Mouse (Mus musculus): ENCODE measurements around the gene Alx3.

DNA sequence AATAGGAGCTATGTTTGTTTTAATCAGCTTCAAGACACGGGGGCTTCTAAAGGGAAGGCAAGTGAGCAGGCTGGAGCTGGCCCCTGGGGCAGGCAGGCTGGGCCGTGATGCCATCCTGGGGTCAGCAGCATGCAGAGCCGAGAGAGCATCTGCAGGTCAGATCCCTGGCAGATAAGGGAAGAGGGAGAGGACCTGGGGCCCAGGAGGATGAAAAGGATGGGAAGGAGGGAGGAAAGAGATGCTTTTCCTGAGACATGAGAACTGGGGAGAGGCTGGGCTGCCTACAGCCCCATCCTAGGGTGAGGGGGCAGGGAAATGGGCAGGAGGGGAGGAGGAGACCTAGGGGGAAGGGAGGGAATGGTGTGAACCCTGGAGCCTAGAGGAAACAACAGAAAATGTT, 29.5 kb upstream of the Alx3 start:
- TF ChIP-seq CTCF (IDR thresholded peaks at IDR 0.05; ENCODE audit: low read depth, low read length) (no peak), POLR2A (IDR thresholded peaks at IDR 0.05; ENCODE audit: borderline replicate concordance, low read depth, low read length) (no peak)
